Mouse (Mus musculus) lung, postnatal 0 days (tissue): ENCODE data around the gene Fads2. TPM values are rescaled to one million over a fixed set of nuclear protein-coding genes. Genes with fewer than 3 reads are reported as not detected.
"Not testable (repeated sequence)": the region's sequence is repeated elsewhere in the genome, so short reads cannot be mapped to it uniquely, and the experiment has no call there.

Source experiments
- ATAC-seq: fragments of 200-750 bp; cut with Nextera tagmentation; 2 replicates; pipeline ENCODE4 v1.8.0; 2017; ENCODE audit warnings: moderate library complexity
- DNase-seq: peaks from one replicate; pipeline ENCODE4 v3.0.0-alpha.2; 2016; ENCODE audit warnings: low spot score
- H3K27ac ChIP-seq: fragments of 300-500 bp; sonication (generic); 2 replicates; pipeline ENCODE4 v1.5.1; 2014; ENCODE audit warnings: antibody characterized with exemption, mild to moderate bottlenecking, low read length, mixed read lengths
- H3K27me3 ChIP-seq: fragments of 300-500 bp; sonication (generic); replicated peaks from 2 replicates; pipeline ENCODE4 v1.6.1; 2014; ENCODE audit warnings: low read length, mixed read lengths; ENCODE audit not compliant: insufficient read depth
- H3K36me3 ChIP-seq: fragments of 300-500 bp; sonication (generic); 2 replicates; pipeline ENCODE4 v1.6.1; 2014; ENCODE audit warnings: low read length, mixed read lengths; ENCODE audit not compliant: insufficient read depth
- H3K4me1 ChIP-seq: fragments of 300-500 bp; sonication (generic); 2 replicates; pipeline ENCODE4 v1.6.1; 2014; ENCODE audit warnings: antibody characterized with exemption, low read depth, low read length, mixed read lengths; ENCODE audit not compliant: insufficient read depth
- H3K4me2 ChIP-seq: fragments of 300-500 bp; sonication (generic); replicated peaks from 2 replicates; pipeline ENCODE4 v1.6.1; 2014; ENCODE audit warnings: low read depth, mild to moderate bottlenecking, low read length, moderate library complexity, mixed read lengths
- H3K4me3 ChIP-seq: fragments of 300-500 bp; sonication (generic); 2 replicates; pipeline ENCODE4 v1.5.1; 2014; ENCODE audit warnings: low read depth, low read length
- H3K9ac ChIP-seq: fragments of 300-500 bp; sonication (generic); replicated peaks from 2 replicates; pipeline ENCODE4 v1.6.1; 2014; ENCODE audit warnings: low read depth, mild to moderate bottlenecking
- H3K9me3 ChIP-seq: fragments of 300-500 bp; sonication (generic); 2 replicates; pipeline ENCODE4 v1.6.1; 2016; ENCODE audit warnings: low read length, mixed read lengths
- CTCF ChIP-seq: IDR thresholded peaks from 2 replicates; pipeline ENCODE4 v1.5.1; 2016; ENCODE audit warnings: antibody characterized with exemption, mild to moderate bottlenecking
- EP300 ChIP-seq: IDR thresholded peaks from 2 replicates; pipeline ENCODE4 v1.6.1; 2016; ENCODE audit warnings: antibody characterized with exemption, mild to moderate bottlenecking, control low read depth
- WGBS: fragments of 180-500 bp; shearing (Covaris S2); extraction: QIAGEN DNeasy Blood & Tissue Kit; methylation state at CpG from one replicate; pipeline ENCODE4 v1.1.7; 2014; 5-methylcytosine and 5-hydroxymethylcytosine counted together
- polyA plus RNA-seq: library from polyadenylated mRNA; unstranded; fragments of >200 nt; fragmentation: Nextera tagmentation; extraction: Ambion mirVana; gene quantifications from 2 replicates; pipeline ENCODE4 v1.2.1, GENCODE M21; 2015

Fads2 gene
- polyA plus RNA-seq, 1 experiment from 2014 or later: 35.0 TPM

DNA sequence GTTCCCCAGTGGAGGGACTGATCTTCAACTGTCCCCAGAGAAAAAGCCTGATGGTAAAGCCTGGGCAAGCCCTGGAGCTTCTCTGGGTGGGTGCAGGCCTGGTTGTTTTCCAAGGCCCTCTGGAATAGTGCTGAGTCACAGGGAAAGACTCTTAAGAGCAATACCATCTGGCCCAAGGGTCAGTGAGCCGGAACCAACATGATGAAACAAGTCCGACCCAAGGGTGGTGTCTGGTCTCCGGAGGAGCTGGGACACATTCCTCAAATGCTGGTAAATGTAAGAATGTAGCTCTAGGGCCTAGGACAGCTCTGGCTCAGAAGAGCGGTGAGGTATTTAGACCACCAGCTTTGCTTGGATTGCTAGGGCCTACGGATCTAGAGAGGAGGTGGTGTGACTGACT lies 35.9 kb upstream of the Fads2 start:
- Histone ChIP-seq H3K4me2 (no peak overlapping the region), H3K27ac (0 out of 2 replicates have a peak overlapping the region, but pooled peaks have one; percentile 26), H3K4me1 (no peaks in the 10 kb centered on the region; the same call in 1 of the 2 replicates), H3K27me3 (no peaks in the 10 kb centered on the region), H3K4me3 (no peak overlapping the region), H3K9me3 (no peaks in the 10 kb centered on the region), H3K36me3 (no peaks in the 10 kb centered on the region), H3K9ac (no peak overlapping the region)
- DNase-seq: peak; percentile 61
- WGBS: 40% methylated on average over 5 of the region's 5 CpGs
- TF ChIP-seq EP300 (no peak), CTCF (no peak)
- ATAC-seq: peak; percentile 82

DNA sequence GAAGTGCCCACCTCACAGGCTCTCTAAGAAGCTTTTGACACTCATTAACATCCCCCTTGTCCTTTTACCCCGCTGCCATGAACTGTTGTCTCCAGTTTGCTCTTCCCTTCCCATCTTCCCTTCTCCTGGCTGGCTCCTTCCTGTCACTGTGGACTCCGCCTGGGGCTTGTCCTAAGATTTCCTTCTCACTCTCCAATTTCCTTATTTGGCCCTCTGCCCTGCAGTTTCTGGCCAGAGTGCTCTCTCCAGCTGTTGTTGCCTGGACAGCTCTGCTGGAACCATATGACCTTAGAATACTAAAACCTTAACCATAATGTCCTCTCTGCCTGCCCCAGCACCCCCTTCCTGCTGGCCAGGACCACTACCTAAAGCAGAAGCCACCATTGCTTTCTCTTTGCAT lies 33.1 kb upstream of the Fads2 start:
- TF ChIP-seq EP300 (no peak), CTCF (no peak)
- H3K9me3 ChIP-seq: no peaks in the 10 kb centered on the region
- DNase-seq: peak; percentile 88
- H3K4me1 ChIP-seq: no peaks in the 10 kb centered on the region; the same call in 1 of the 2 replicates
- H3K4me3 ChIP-seq: no peak overlapping the region
- no peaks in the 10 kb centered on the region for H3K27me3 ChIP-seq
- WGBS: 3% methylated on average over 2 of the region's 2 CpGs
- no peak overlapping the region for H3K27ac ChIP-seq
- peak; percentile 77 for ATAC-seq
- H3K4me2 ChIP-seq: no peak overlapping the region
- no peak overlapping the region for H3K9ac ChIP-seq
- H3K36me3 ChIP-seq: no peaks in the 10 kb centered on the region

GRCm38 (mm10) chr19:10129547-10129946 lies 28.0 kb upstream of the Fads2 start:
- H3K27ac ChIP-seq, H3K9me3 ChIP-seq, ATAC-seq, H3K36me3 ChIP-seq, H3K4me3 ChIP-seq, H3K27me3 ChIP-seq, H3K4me1 ChIP-seq, DNase-seq, H3K4me2 ChIP-seq, H3K9ac ChIP-seq: not testable (repeated sequence)
- 79% methylated on average over 7 of the region's 7 CpGs for WGBS

DNA sequence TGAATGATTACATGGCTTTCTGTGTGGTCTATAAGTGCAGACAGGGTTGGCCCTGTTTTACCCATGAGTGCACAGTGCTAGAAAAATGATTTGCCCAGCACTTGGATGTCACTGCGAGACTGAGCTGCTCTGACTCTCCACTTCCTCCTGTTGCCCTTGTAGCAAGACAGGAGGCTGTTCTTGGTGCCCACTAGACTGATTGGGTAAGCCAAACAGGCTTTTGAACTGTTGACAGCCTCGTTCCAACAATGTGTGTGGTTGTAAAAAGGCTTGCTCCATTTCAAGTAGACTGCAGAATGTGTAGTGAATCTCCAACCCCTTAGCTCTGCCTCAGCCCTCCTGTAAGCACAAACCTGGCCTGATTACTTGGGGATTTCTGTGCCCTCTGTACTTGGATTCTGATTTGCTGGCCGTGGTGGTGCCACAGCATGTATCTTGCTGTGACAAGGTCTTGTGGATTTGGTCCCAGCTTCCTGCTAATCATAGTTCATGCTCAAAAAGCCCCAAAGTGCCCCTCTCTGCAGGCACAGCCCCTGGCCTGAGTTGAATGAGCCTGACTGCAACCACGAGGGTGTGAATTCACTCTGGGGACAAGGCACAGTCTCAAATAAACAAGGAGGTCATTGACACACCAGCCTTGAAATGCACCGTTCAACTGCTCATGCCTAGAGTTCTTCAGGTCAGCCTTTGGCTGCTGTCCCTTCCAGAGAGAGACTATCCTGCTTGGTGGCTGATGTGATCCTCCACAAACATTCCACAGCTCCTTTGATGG lies 25.1 kb upstream of the Fads2 start:
- H3K9me3 ChIP-seq: no peaks in the 10 kb centered on the region
- H3K4me2 ChIP-seq: no peak overlapping the region
- no peaks in the 10 kb centered on the region for H3K4me1 ChIP-seq
- 30% methylated on average over 5 of the region's 5 CpGs for whole genome bisulfite sequencing
- TF ChIP-seq EP300 (no peak), CTCF (no peak)
- DNase-seq (no peak), ATAC-seq (no peak)
- no peaks in the 10 kb centered on the region for H3K36me3 ChIP-seq
- no peaks in the 10 kb centered on the region for H3K27me3 ChIP-seq
- no peak overlapping the region for H3K9ac ChIP-seq
- no peak overlapping the region for H3K4me3 ChIP-seq
- no peak overlapping the region for H3K27ac ChIP-seq

- no peaks in the 10 kb centered on the region for H3K9me3 ChIP-seq
- 79% methylated on average over 7 of the region's 7 CpGs for WGBS
- ATAC-seq: no peak
Measured at GRCm38 (mm10) chr19:10123892-10124634, 22.5 kb upstream of the Fads2 start.

GRCm38 (mm10) chr19:10122021-10122631 lies 20.6 kb upstream of the Fads2 start:
- ATAC-seq: no peak
- H3K36me3 ChIP-seq: no peaks in the 10 kb centered on the region
- H3K4me2 ChIP-seq: no peak overlapping the region
- no peak for TF ChIP-seq CTCF
- TF ChIP-seq EP300: no peak
- DNase-seq: no peak
- no peaks in the 10 kb centered on the region for H3K4me1 ChIP-seq
- H3K9ac ChIP-seq: no peak overlapping the region
- 85% methylated on average over 5 of the region's 5 CpGs for WGBS
- H3K4me3 ChIP-seq: no peak overlapping the region
- H3K27me3 ChIP-seq: no peaks in the 10 kb centered on the region
- no peaks in the 10 kb centered on the region for H3K9me3 ChIP-seq
- no peak overlapping the region for H3K27ac ChIP-seq

More at GRCm38 (mm10) chr19:10123892-10124634, 22.5 kb upstream of the Fads2 start:
- H3K4me1 ChIP-seq: no peaks in the 10 kb centered on the region
- H3K4me3 ChIP-seq: no peak overlapping the region
- no peak overlapping the region for H3K27ac ChIP-seq
- no peak for DNase-seq
- TF ChIP-seq EP300 (no peak), CTCF (no peak)
- no peaks in the 10 kb centered on the region for H3K36me3 ChIP-seq
- no peak overlapping the region for H3K9ac ChIP-seq
- no peaks in the 10 kb centered on the region for H3K27me3 ChIP-seq
- H3K4me2 ChIP-seq: no peak overlapping the region
